Mouse (Mus musculus) forebrain, embryonic 11.5 days (tissue): ENCODE measurements at regions not wholly inside any gene's neighbourhood (a gene's known extent, or its start where the extent isn't known, plus 50 kb on each side); places are given as distances from the start of the nearest gene placed in this dataset. TPM values are rescaled to one million over a fixed set of nuclear protein-coding genes. Genes with fewer than 3 reads are reported as not detected.

Source experiments
- ATAC-seq: fragments of 200-750 bp; cut with Nextera tagmentation; replicated peaks from 2 replicates; pipeline ENCODE4 v1.8.0; 2017; ENCODE audit warnings: moderate TSS enrichment; ENCODE audit not compliant: low FRiP score
- DNase-seq: peaks from one replicate; pipeline ENCODE4 v3.0.0-alpha.2; 2017; ENCODE audit warnings: low spot score
- H3K27ac ChIP-seq: fragments of 300-500 bp; sonication (generic); 2 replicates; pipeline ENCODE4 v1.5.1; 2014; ENCODE audit warnings: low read depth, low read length
- H3K27me3 ChIP-seq: fragments of 300-500 bp; sonication (generic); 2 replicates; pipeline ENCODE4 v1.6.1; 2014; ENCODE audit warnings: mild to moderate bottlenecking, low read length, mixed read lengths; ENCODE audit not compliant: control insufficient read depth, insufficient read depth
- H3K36me3 ChIP-seq: fragments of 300-500 bp; sonication (generic); 2 replicates; pipeline ENCODE4 v1.6.1; 2014; ENCODE audit warnings: mild to moderate bottlenecking, low read length, moderate library complexity, mixed read lengths; ENCODE audit not compliant: control insufficient read depth, insufficient read depth
- H3K4me1 ChIP-seq: fragments of 300-500 bp; sonication (generic); replicated peaks from 2 replicates; pipeline ENCODE4 v1.6.1; 2014; ENCODE audit warnings: low read length, mixed read lengths; ENCODE audit not compliant: control insufficient read depth, insufficient read depth
- H3K4me2 ChIP-seq: fragments of 300-500 bp; sonication (generic); 2 replicates; pipeline ENCODE4 v1.6.1; 2014; ENCODE audit warnings: low read depth, mild to moderate bottlenecking, low read length, moderate library complexity, mixed read lengths; ENCODE audit not compliant: severe bottlenecking
- H3K4me3 ChIP-seq: fragments of 300-500 bp; sonication (generic); 2 replicates; pipeline ENCODE4 v1.5.1; 2014; ENCODE audit warnings: low read depth, low read length
- H3K9ac ChIP-seq: fragments of 300-500 bp; sonication (generic); 2 replicates; pipeline ENCODE4 v1.6.1; 2014; ENCODE audit warnings: low read length
- H3K9me3 ChIP-seq: fragments of 300-500 bp; sonication (generic); 2 replicates; pipeline ENCODE4 v1.6.1; 2016; ENCODE audit warnings: low read length, mixed read lengths; ENCODE audit not compliant: control insufficient read depth
- WGBS: fragments of 180-500 bp; shearing (Covaris S2); extraction: QIAGEN DNeasy Blood & Tissue Kit; methylation state at CpG from one replicate; pipeline ENCODE4 v1.1.7; 2014; 5-methylcytosine and 5-hydroxymethylcytosine counted together
- microRNA counts: library from miRNA; unstranded; fragments of <30 nt; microRNA quantifications from one replicate; lab custom pipeline; 2015
- microRNA-seq: library from miRNA; unstranded; fragments of <30 nt; microRNA quantifications from one replicate; pipeline ENCODE4, GENCODE M21; 2016; ENCODE audit not compliant: insufficient number of aligned reads

DNA sequence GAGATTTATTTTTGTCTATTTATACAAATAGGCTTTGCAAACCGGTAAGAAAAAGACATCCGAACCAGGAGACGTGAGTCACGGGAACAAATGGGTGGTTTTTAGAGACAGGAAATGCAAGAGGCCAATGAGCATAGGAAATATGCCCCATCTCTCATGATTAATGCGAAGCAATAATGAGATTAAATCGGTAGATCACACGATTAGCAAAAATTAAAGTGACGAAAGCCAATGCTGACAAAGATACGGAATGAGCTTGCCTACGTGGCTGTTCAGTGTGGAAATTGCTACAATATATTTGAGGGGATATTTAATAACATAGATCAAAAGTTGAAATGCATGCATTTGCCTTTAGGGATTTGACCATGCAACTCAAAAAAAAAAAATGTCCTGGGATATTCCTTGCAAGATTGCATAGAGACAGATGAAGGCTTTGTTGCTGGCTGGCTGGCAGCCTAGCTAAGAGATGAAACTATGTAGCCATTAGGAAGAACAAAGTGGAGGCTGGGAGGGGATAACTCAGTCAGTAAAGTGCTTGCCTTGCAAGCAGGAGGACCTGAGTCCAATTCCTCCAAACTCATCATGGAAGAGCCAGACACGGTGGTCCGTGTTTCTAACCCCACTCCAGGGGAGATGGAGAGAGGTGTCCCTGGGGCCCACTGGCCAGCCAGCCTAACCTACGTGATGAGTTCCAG lies 60.2 kb upstream of the Unc5b start:
- 88% methylated on average over 13 of the region's 13 CpGs for WGBS
- DNase-seq, result no peak
- Histone ChIP-seq H3K36me3 (no peaks in the 10 kb centered on the region), H3K9me3 (no peaks in the 10 kb centered on the region), H3K9ac (no peak overlapping the region), H3K4me3 (no peak overlapping the region), H3K4me2 (no peak overlapping the region), H3K4me1 (peaks cover 5% of the 10 kb centered on the region; the same call in 1 of the 2 replicates), H3K27ac (no peak overlapping the region), H3K27me3 (no peaks in the 10 kb centered on the region)
- ATAC-seq, result no peak

DNA sequence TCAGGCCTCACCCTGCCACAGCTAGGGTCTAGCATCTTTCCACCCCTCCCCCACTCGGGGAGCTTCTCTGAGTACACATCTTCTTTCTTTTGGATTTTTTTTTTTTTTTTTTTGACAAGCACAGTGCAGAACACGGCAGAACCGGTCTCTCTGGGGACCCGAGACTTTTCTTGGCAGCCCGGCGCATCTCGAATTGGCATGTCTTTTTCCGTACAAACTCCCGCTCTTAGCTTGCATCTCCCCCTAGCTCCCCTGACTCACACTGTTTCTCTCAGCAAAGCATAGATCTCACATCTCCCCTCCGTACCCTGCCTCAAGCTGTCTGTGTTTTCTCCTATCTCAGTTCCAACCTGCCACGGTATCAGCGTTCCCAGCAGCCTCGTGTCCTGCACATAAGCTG lies 58.4 kb upstream of the Unc5b start:
- Histone ChIP-seq H3K4me2 (no peak overlapping the region), H3K27ac (no peak overlapping the region), H3K36me3 (no peaks in the 10 kb centered on the region), H3K4me1 (peaks cover 10% of the 10 kb centered on the region; the same call in 1 of the 2 replicates), H3K9me3 (no peaks in the 10 kb centered on the region), H3K4me3 (no peak overlapping the region), H3K27me3 (no peaks in the 10 kb centered on the region), H3K9ac (no peak overlapping the region)
- no peak for DNase-seq
- ATAC-seq, result no peak
- WGBS, result 88% methylated on average over 13 of the region's 13 CpGs

DNA sequence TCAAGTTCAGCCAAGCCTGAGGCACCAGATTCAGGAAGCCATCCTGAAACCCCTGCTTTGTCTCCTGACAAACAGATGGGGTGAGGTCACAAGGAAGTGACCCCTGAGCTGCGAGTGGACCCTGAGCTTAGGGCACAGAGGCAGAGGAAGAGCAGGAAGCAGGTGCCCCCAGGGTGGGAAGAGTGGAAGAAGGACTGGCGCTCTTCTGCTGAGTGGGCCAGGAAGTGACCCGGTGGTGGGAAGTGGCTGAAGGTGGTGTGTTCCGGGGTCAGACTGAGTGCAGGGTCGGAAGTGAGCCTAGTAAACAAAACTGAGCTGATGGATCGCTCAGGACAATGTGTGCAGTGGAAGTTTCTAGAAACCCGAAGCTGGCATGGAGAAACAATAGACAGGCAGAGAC lies 57.2 kb upstream of the Unc5b start:
- H3K27me3 ChIP-seq, result no peaks in the 10 kb centered on the region

DNA sequence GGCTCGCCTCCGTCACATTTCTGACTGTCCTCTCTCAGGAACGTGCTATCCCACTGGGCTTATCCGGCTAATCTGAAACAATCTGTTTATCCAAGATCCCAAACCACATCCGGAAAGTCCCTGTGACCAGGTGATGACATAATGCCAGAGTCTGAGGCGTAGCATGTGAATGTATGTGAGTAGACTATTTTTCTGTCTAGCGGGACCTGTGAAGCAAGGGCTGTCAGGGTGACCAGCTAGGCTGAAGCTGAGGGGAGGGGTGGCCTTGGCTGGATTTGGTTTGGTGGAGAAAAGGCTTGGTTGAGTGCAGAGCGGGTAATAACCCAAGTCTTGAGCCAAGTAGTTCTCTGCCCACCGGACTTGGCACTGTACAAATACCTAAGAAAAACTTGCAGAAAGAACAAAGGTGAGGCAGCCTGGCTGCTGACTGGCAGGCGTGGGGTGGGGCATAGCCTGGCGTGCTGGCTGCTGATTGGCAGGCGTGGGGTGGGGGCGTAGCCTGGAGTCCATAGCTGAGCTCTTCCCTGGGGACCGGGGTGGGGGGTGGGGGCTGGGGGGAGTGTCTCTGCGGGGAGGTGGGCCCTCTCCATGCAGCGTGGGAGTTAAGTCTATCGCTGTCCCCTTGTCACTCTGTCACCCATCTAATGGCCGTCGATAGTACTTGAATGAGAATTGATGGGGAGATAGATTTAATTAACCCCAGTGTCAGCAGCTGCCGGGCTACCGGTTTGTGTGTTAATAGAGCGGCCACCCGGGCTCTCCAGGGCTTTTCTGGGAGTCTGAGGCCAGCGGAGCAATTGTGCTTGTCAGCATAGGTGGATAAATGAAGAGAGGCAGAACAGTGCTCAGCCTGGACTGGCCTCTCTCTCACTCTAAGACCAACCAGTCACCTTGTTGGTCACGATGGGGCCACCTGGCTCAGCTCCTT lies 54.2 kb upstream of the Unc5b start:
- WGBS, result 26% methylated on average over 24 of the region's 25 CpGs

More for the DNA sequence above, 57.2 kb upstream of the Unc5b start:
- Histone ChIP-seq H3K36me3 (no peaks in the 10 kb centered on the region), H3K4me3 (no peak overlapping the region), H3K27ac (no peak overlapping the region), H3K9ac (no peak overlapping the region), H3K9me3 (no peaks in the 10 kb centered on the region), H3K4me1 (peaks cover 5% of the 10 kb centered on the region; the same call in 1 of the 2 replicates), H3K4me2 (no peak overlapping the region)
- ATAC-seq (no peak), DNase-seq (no peak)
- 81% methylated on average over 7 of the region's 7 CpGs for WGBS

DNA sequence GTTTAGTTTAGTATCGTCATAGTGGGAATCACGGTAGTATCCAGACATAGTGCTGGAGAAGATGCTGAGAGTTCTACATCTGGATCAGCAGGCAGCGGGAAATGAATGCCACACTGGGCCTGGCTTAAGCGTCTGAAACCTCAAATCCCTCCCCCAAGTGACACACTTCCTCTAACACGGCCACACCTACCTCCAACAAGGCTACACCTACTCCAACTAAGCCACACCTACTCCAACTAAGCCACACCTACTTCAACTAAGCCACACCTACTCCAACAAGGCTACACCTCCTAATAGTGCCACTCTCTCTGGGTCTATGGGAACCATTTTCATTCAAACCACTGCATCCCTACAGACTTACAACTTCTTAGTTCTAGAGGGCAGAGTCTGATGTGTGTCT lies 53.4 kb upstream of the Unc5b start:
- H3K27ac ChIP-seq, result no peak overlapping the region
- H3K27me3 ChIP-seq, result no peaks in the 10 kb centered on the region
- no peaks in the 10 kb centered on the region for H3K36me3 ChIP-seq
- no peak overlapping the region for H3K4me2 ChIP-seq
- H3K4me3 ChIP-seq, result no peak overlapping the region
- H3K4me1 ChIP-seq, result peaks cover 5% of the 10 kb centered on the region; the same call in 1 of the 2 replicates
- no peak overlapping the region for H3K9ac ChIP-seq
- DNase-seq (no peak), ATAC-seq (no peak; the same call in 1 of the 2 replicates)
- no peaks in the 10 kb centered on the region for H3K9me3 ChIP-seq
- WGBS, result 95% methylated on average over 5 of the region's 5 CpGs

More for the DNA sequence above, 54.2 kb upstream of the Unc5b start:
- Histone ChIP-seq H3K27ac (peak overlapping the region; percentile 60), H3K9me3 (no peaks in the 10 kb centered on the region), H3K4me1 (peaks cover 5% of the 10 kb centered on the region; the same call in 1 of the 2 replicates), H3K4me3 (peak overlapping the region; percentile 16; the same call in 1 of the 2 replicates), H3K36me3 (no peaks in the 10 kb centered on the region), H3K4me2 (peak overlapping the region; percentile 41; the same call in 1 of the 2 replicates), H3K9ac (peak overlapping the region; percentile 23; the same call in 1 of the 2 replicates), H3K27me3 (no peaks in the 10 kb centered on the region)
- ATAC-seq (peak; percentile 94), DNase-seq (peak; percentile 89)

MicroRNAs in the stretch of these regions (microRNA counts, 519-probe panel; counts per million panel counts)
- microRNA mmu-miR-466j (lab: Ali Mortazavi, UCI), result 31.2 counts per million

Small RNA genes in the stretch of these regions (microRNA-seq; reads per million reads assigned to microRNA genes)
- gene Mir466j (not detected), gene Mir6408 (not detected)
